Mouse (Mus musculus) megakaryocyte, embryonic 14.5 days (primary cell): ENCODE measurements around the gene Prim2. TPM values are rescaled to one million over a fixed set of nuclear protein-coding genes. Genes with fewer than 3 reads are reported as not detected.

ENCODE experiments used
- H3K27me3 ChIP-seq: replicated peaks from 2 replicates; pipeline ENCODE3; 2012; ENCODE audit warnings: inconsistent platforms
- H3K36me3 ChIP-seq: replicated peaks from 2 replicates; pipeline ENCODE3; 2012; ENCODE audit warnings: low read length, inconsistent platforms, mixed read lengths
- H3K4me1 ChIP-seq: 2 replicates; pipeline ENCODE4 v1.6.1; 2012; ENCODE audit warnings: inconsistent platforms
- H3K4me3 ChIP-seq: replicated peaks from 2 replicates; pipeline ENCODE3; 2012; ENCODE audit warnings: moderate library complexity, mild to moderate bottlenecking, inconsistent platforms
- H3K9me3 ChIP-seq: 2 replicates; pipeline ENCODE4 v1.6.1; 2012; ENCODE audit warnings: inconsistent platforms
- FLI1 ChIP-seq: IDR thresholded peaks from 2 replicates; pipeline ENCODE4 v1.6.1; 2012; ENCODE audit warnings: low read length, inconsistent platforms, mixed read lengths
- GATA1 ChIP-seq: IDR thresholded peaks from 3 replicates; pipeline ENCODE4 v1.6.1; 2012; ENCODE audit warnings: mixed read lengths, low read length, inconsistent platforms, borderline replicate concordance
- polyA plus RNA-seq: library from polyadenylated mRNA; stranded (reverse); fragments of >175 nt; gene quantifications from 2 replicates; pipeline ENCODE4 v1.2.3, GENCODE M21; 2012; ENCODE audit warnings: low replicate concordance; ENCODE audit not compliant: insufficient read depth

Prim2 gene
- polyA plus RNA-seq, 1 experiment: 2.1 TPM

GRCm38 (mm10) chr1:33471069-33471468, 198.5 kb downstream of the Prim2 start:
- H3K27me3 ChIP-seq: no peaks in the 10 kb centered on the region
- TF ChIP-seq GATA1: no peak
- no peak for TF ChIP-seq FLI1
- peaks cover 17% of the 10 kb centered on the region for H3K4me1 ChIP-seq
- H3K36me3 ChIP-seq: peaks cover 33% of the 10 kb centered on the region
- H3K4me3 ChIP-seq: no peak overlapping the region
- H3K9me3 ChIP-seq: no peaks in the 10 kb centered on the region

- no peak for TF ChIP-seq GATA1
- TF ChIP-seq FLI1: no peak
- H3K27me3 ChIP-seq: no peaks in the 10 kb centered on the region
- peaks cover 17% of the 10 kb centered on the region for H3K4me1 ChIP-seq
- peaks cover 33% of the 10 kb centered on the region for H3K36me3 ChIP-seq
- H3K9me3 ChIP-seq: no peaks in the 10 kb centered on the region
- peak overlapping the region; percentile 34 for H3K4me3 ChIP-seq
Observed at GRCm38 (mm10) chr1:33470222-33470621, 199.4 kb downstream of the Prim2 start.

- H3K36me3 ChIP-seq: peaks cover 26% of the 10 kb centered on the region
- H3K4me1 ChIP-seq: peaks cover 4% of the 10 kb centered on the region
- TF ChIP-seq GATA1 (no peak), FLI1 (no peak)
- no peaks in the 10 kb centered on the region for H3K27me3 ChIP-seq
- no peak overlapping the region for H3K4me3 ChIP-seq
- no peaks in the 10 kb centered on the region for H3K9me3 ChIP-seq
Observed at GRCm38 (mm10) chr1:33464234-33464633, 205.4 kb downstream of the Prim2 start.

- H3K4me3 ChIP-seq: no peak overlapping the region
- peaks cover 15% of the 10 kb centered on the region for H3K36me3 ChIP-seq
- H3K4me1 ChIP-seq: peaks cover 5% of the 10 kb centered on the region; the same call in 1 of the 2 replicates
- no peaks in the 10 kb centered on the region for H3K9me3 ChIP-seq
- TF ChIP-seq FLI1: no peak
- no peak for TF ChIP-seq GATA1
- H3K27me3 ChIP-seq: no peaks in the 10 kb centered on the region
Observed at GRCm38 (mm10) chr1:33460703-33461102, 208.9 kb downstream of the Prim2 start.

GRCm38 (mm10) chr1:33460262-33460661, 209.3 kb downstream of the Prim2 start:
- Histone ChIP-seq H3K27me3 (no peaks in the 10 kb centered on the region), H3K9me3 (no peaks in the 10 kb centered on the region), H3K36me3 (peaks cover 15% of the 10 kb centered on the region), H3K4me3 (no peak overlapping the region), H3K4me1 (peaks cover 5% of the 10 kb centered on the region; the same call in 1 of the 2 replicates)
- no peak for TF ChIP-seq GATA1
- TF ChIP-seq FLI1: no peak

- Histone ChIP-seq H3K36me3 (peaks cover 22% of the 10 kb centered on the region), H3K4me1 (peaks cover 5% of the 10 kb centered on the region; the same call in 1 of the 2 replicates), H3K9me3 (no peaks in the 10 kb centered on the region), H3K27me3 (no peaks in the 10 kb centered on the region), H3K4me3 (no peak overlapping the region)
- TF ChIP-seq GATA1 (no peak), FLI1 (no peak)
Observed at GRCm38 (mm10) chr1:33458950-33459349, 210.6 kb downstream of the Prim2 start.

GRCm38 (mm10) chr1:33454251-33454650, 215.3 kb downstream of the Prim2 start:
- no peaks in the 10 kb centered on the region for H3K27me3 ChIP-seq
- H3K4me3 ChIP-seq: no peak overlapping the region
- H3K4me1 ChIP-seq: peaks cover 10% of the 10 kb centered on the region; the same call in 1 of the 2 replicates
- H3K36me3 ChIP-seq: peaks cover 19% of the 10 kb centered on the region
- TF ChIP-seq GATA1 (no peak), FLI1 (no peak)
- H3K9me3 ChIP-seq: no peaks in the 10 kb centered on the region

- peaks cover 19% of the 10 kb centered on the region for H3K36me3 ChIP-seq
Observed at GRCm38 (mm10) chr1:33453299-33453698, 216.3 kb downstream of the Prim2 start.

GRCm38 (mm10) chr1:33447179-33447578, 222.4 kb downstream of the Prim2 start:
- no peaks in the 10 kb centered on the region; the same call in 1 of the 2 replicates for H3K9me3 ChIP-seq
- no peaks in the 10 kb centered on the region for H3K36me3 ChIP-seq
- TF ChIP-seq FLI1: no peak
- TF ChIP-seq GATA1: no peak
- no peaks in the 10 kb centered on the region for H3K27me3 ChIP-seq
- H3K4me3 ChIP-seq: no peak overlapping the region
- peaks cover 18% of the 10 kb centered on the region for H3K4me1 ChIP-seq

More at GRCm38 (mm10) chr1:33453299-33453698, 216.3 kb downstream of the Prim2 start:
- no peak overlapping the region for H3K4me3 ChIP-seq
- no peaks in the 10 kb centered on the region for H3K27me3 ChIP-seq
- H3K4me1 ChIP-seq: peaks cover 13% of the 10 kb centered on the region; the same call in 1 of the 2 replicates
- TF ChIP-seq FLI1 (no peak), GATA1 (no peak)
- no peaks in the 10 kb centered on the region for H3K9me3 ChIP-seq

- no peak overlapping the region for H3K4me3 ChIP-seq
- peaks cover 11% of the 10 kb centered on the region for H3K9me3 ChIP-seq
- H3K36me3 ChIP-seq: no peaks in the 10 kb centered on the region
- H3K4me1 ChIP-seq: no peaks in the 10 kb centered on the region
- no peaks in the 10 kb centered on the region for H3K27me3 ChIP-seq
- TF ChIP-seq GATA1 (no peak), FLI1 (no peak)
Observed at GRCm38 (mm10) chr1:33436167-33436566, 233.4 kb downstream of the Prim2 start.

Other genes starting within 250 kb of the Prim2 start
- 0.45 TPM in 1 of 2 replicates, not detected in the other for gene Rab23, start 50.1 kb upstream of the Prim2 start, polyA plus RNA-seq
- gene Bag2, start 88.0 kb upstream of the Prim2 start, polyA plus RNA-seq: 4.8 and 13.0 TPM in 2 replicates
- gene Zfp451, start 144.8 kb upstream of the Prim2 start, polyA plus RNA-seq: 1.8 and 2.0 TPM in 2 replicates
- not detected in 2 replicates for gene Bend6, start 238.0 kb upstream of the Prim2 start, polyA plus RNA-seq
- gene Dst, start 238.4 kb upstream of the Prim2 start, polyA plus RNA-seq: 4.2 and 8.8 TPM in 2 replicates